Mouse (Mus musculus): ENCODE results near the gene Kcnj9. TPM values are rescaled to one million over a fixed set of nuclear protein-coding genes. Genes with fewer than 3 reads are reported as not detected.

Gene Kcnj9
- total and polyA plus RNA-seq, 3 experiments: 0.04 TPM; not detected in 2

- Histone ChIP-seq H3K79me2 (replicated peaks; ENCODE audit: control insufficient read depth, insufficient read depth, low read length) (no peaks in the 10 kb centered on the region), H3K36me3 (ENCODE audit: control insufficient read depth, insufficient read depth, low read length) (no peaks in the 10 kb centered on the region), H3K27me3 (ENCODE audit: control insufficient read depth, insufficient read depth, low read length) (peaks cover 6% of the 10 kb centered on the region; the same call in 1 of the 2 replicates), H3K4me3 (no peak overlapping the region), H3K27ac (no peak overlapping the region), H3K9ac (ENCODE audit: low read depth, low read length) (no peak overlapping the region), H3K4me1 (ENCODE audit: control insufficient read depth, insufficient read depth, low read length) (no peaks in the 10 kb centered on the region)
- intact Hi-C loops (cut with DNase I): no loop called here
- WGBS: 71% methylated on average over 8 of the region's 8 CpGs
- DNase-seq: no peak
- TF ChIP-seq POLR2A (IDR thresholded peaks at IDR 0.05; ENCODE audit: insufficient read depth, low read depth, low read length) (no peak), CTCF (IDR thresholded peaks at IDR 0.05) (no peak), EP300 (IDR thresholded peaks at IDR 0.05; ENCODE audit: insufficient read depth, low read depth, low read length) (no peak)
Measured at GRCm38 (mm10) chr1:172331422-172331947, 2.4 kb upstream of the Kcnj9 start.

- intact Hi-C loops (cut with DNase I): no loop called here
- WGBS: 70% methylated on average over 6 of the region's 6 CpGs
- Histone ChIP-seq H3K36me3 (ENCODE audit: control insufficient read depth, insufficient read depth, low read length) (no peaks in the 10 kb centered on the region), H3K4me3 (no peak overlapping the region), H3K79me2 (replicated peaks; ENCODE audit: control insufficient read depth, insufficient read depth, low read length) (no peaks in the 10 kb centered on the region), H3K4me1 (ENCODE audit: control insufficient read depth, insufficient read depth, low read length) (no peaks in the 10 kb centered on the region), H3K27me3 (ENCODE audit: control insufficient read depth, insufficient read depth, low read length) (peaks cover 11% of the 10 kb centered on the region; the same call in 1 of the 2 replicates), H3K27ac (no peak overlapping the region), H3K9ac (ENCODE audit: low read depth, low read length) (no peak overlapping the region)
- no peak for DNase-seq
- no peak for TF ChIP-seq EP300 (IDR thresholded peaks at IDR 0.05; ENCODE audit: insufficient read depth, low read depth, low read length)
- no peak for TF ChIP-seq CTCF (IDR thresholded peaks at IDR 0.05)
- no peak for TF ChIP-seq POLR2A (IDR thresholded peaks at IDR 0.05; ENCODE audit: insufficient read depth, low read depth, low read length)
Measured at GRCm38 (mm10) chr1:172329616-172330015, 498 bp upstream of the Kcnj9 start.

GRCm38 (mm10) chr1:172328461-172328860, 657 bp downstream of the Kcnj9 start:
- no peak for TF ChIP-seq POLR2A (IDR thresholded peaks at IDR 0.05; ENCODE audit: insufficient read depth, low read depth, low read length)
- TF ChIP-seq EP300 (IDR thresholded peaks at IDR 0.05; ENCODE audit: insufficient read depth, low read depth, low read length): no peak
- no peak for TF ChIP-seq CTCF (IDR thresholded peaks at IDR 0.05)
- no peak for DNase-seq
- Histone ChIP-seq H3K36me3 (ENCODE audit: control insufficient read depth, insufficient read depth, low read length) (no peaks in the 10 kb centered on the region), H3K4me1 (ENCODE audit: control insufficient read depth, insufficient read depth, low read length) (no peaks in the 10 kb centered on the region), H3K4me3 (no peak overlapping the region), H3K9ac (ENCODE audit: low read depth, low read length) (no peak overlapping the region), H3K27ac (no peak overlapping the region), H3K27me3 (ENCODE audit: control insufficient read depth, insufficient read depth, low read length) (peaks cover 11% of the 10 kb centered on the region; the same call in 1 of the 2 replicates), H3K79me2 (replicated peaks; ENCODE audit: control insufficient read depth, insufficient read depth, low read length) (no peaks in the 10 kb centered on the region)
- 69% methylated on average over 7 of the region's 7 CpGs for WGBS
- intact Hi-C loops (cut with DNase I): no loop called here

GRCm38 (mm10) chr1:172328041-172328440, 1.1 kb downstream of the Kcnj9 start:
- H3K27ac ChIP-seq: no peak overlapping the region
- H3K9ac ChIP-seq (ENCODE audit: low read depth, low read length): no peak overlapping the region
- H3K27me3 ChIP-seq (ENCODE audit: control insufficient read depth, insufficient read depth, low read length): peaks cover 11% of the 10 kb centered on the region; the same call in 1 of the 2 replicates
- H3K4me3 ChIP-seq: no peak overlapping the region
- intact Hi-C loops (cut with DNase I): no loop called here
- no peaks in the 10 kb centered on the region for H3K36me3 ChIP-seq (ENCODE audit: control insufficient read depth, insufficient read depth, low read length)
- WGBS: 70% methylated on average over 3 of the region's 3 CpGs
- no peaks in the 10 kb centered on the region for H3K4me1 ChIP-seq (ENCODE audit: control insufficient read depth, insufficient read depth, low read length)
- DNase-seq: no peak
- TF ChIP-seq CTCF (IDR thresholded peaks at IDR 0.05) (no peak), EP300 (IDR thresholded peaks at IDR 0.05; ENCODE audit: insufficient read depth, low read depth, low read length) (no peak), POLR2A (IDR thresholded peaks at IDR 0.05; ENCODE audit: insufficient read depth, low read depth, low read length) (no peak)
- no peaks in the 10 kb centered on the region for H3K79me2 ChIP-seq (replicated peaks; ENCODE audit: control insufficient read depth, insufficient read depth, low read length)

GRCm38 (mm10) chr1:172327206-172328001, 1.7 kb downstream of the Kcnj9 start:
- H3K27ac ChIP-seq: no peak overlapping the region
- no peaks in the 10 kb centered on the region for H3K79me2 ChIP-seq (replicated peaks; ENCODE audit: control insufficient read depth, insufficient read depth, low read length)
- intact Hi-C loops (cut with DNase I): no loop called here
- no peaks in the 10 kb centered on the region for H3K4me1 ChIP-seq (ENCODE audit: control insufficient read depth, insufficient read depth, low read length)
- TF ChIP-seq EP300 (IDR thresholded peaks at IDR 0.05; ENCODE audit: insufficient read depth, low read depth, low read length) (no peak), CTCF (IDR thresholded peaks at IDR 0.05) (no peak), POLR2A (IDR thresholded peaks at IDR 0.05; ENCODE audit: insufficient read depth, low read depth, low read length) (no peak)
- no peak overlapping the region for H3K9ac ChIP-seq (ENCODE audit: low read depth, low read length)
- no peak for DNase-seq
- H3K4me3 ChIP-seq: no peak overlapping the region
- H3K36me3 ChIP-seq (ENCODE audit: control insufficient read depth, insufficient read depth, low read length): no peaks in the 10 kb centered on the region
- peaks cover 11% of the 10 kb centered on the region; the same call in 1 of the 2 replicates for H3K27me3 ChIP-seq (ENCODE audit: control insufficient read depth, insufficient read depth, low read length)
- 71% methylated on average over 16 of the region's 16 CpGs for WGBS

- WGBS: 51% methylated on average over 11 of the region's 11 CpGs
- H3K4me3 ChIP-seq: no peak overlapping the region
- no peaks in the 10 kb centered on the region for H3K36me3 ChIP-seq (ENCODE audit: control insufficient read depth, insufficient read depth, low read length)
- H3K27ac ChIP-seq: no peak overlapping the region
- no peaks in the 10 kb centered on the region for H3K4me1 ChIP-seq (ENCODE audit: control insufficient read depth, insufficient read depth, low read length)
- no peaks in the 10 kb centered on the region for H3K79me2 ChIP-seq (replicated peaks; ENCODE audit: control insufficient read depth, insufficient read depth, low read length)
- intact Hi-C loops (cut with DNase I): no loop called here
- H3K9ac ChIP-seq (ENCODE audit: low read depth, low read length): no peak overlapping the region
- no peak for DNase-seq
- peaks cover 11% of the 10 kb centered on the region; the same call in 1 of the 2 replicates for H3K27me3 ChIP-seq (ENCODE audit: control insufficient read depth, insufficient read depth, low read length)
- TF ChIP-seq POLR2A (IDR thresholded peaks at IDR 0.05; ENCODE audit: insufficient read depth, low read depth, low read length): no peak
- TF ChIP-seq EP300 (IDR thresholded peaks at IDR 0.05; ENCODE audit: insufficient read depth, low read depth, low read length): no peak
- TF ChIP-seq CTCF (IDR thresholded peaks at IDR 0.05): no peak
Measured at GRCm38 (mm10) chr1:172326684-172327083, 2.4 kb downstream of the Kcnj9 start.
